Mouse (Mus musculus) bone marrow, adult 2 months (tissue): ENCODE measurements at regions not wholly inside any gene's neighbourhood (a gene's known extent, or its start where the extent isn't known, plus 50 kb on each side); places are given as distances from the start of the nearest gene placed in this dataset.

Experiments used
- CTCF ChIP-seq: fragments of 200-500 bp; IDR thresholded peaks from 2 replicates; pipeline ENCODE4 v1.5.1; 2011; ENCODE audit warnings: low read length, control low read depth; ENCODE audit not compliant: control insufficient read depth, insufficient read depth
- POLR2A ChIP-seq: fragments of 200-500 bp; IDR thresholded peaks from 2 replicates; pipeline ENCODE4 v1.6.1; 2011; ENCODE audit warnings: low read depth, mild to moderate bottlenecking, control low read depth, low read length, borderline replicate concordance; ENCODE audit not compliant: control insufficient read depth

DNA sequence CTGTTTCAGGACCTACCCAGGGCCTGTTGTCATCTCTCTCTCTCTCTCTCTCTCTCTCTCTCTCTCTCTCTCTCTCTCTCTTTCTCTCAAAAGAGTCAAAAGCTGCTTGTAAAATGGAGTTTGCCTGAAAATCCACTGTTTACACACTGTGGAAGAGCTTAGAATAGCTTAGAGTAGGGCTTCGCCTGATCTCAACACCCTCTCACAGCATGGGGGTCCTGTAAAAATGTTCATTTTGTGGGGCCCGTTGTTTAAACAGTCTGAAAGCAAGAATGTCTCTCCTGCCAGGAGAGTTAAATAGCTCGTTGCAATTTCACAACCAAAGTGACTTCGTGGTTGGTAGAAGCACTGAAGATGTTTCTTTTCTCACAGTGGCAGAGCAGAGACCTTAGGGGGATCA, 59.2 kb upstream of the C1galt1 start:
- TF ChIP-seq CTCF, result no peak
- TF ChIP-seq POLR2A, result no peak
